Mouse (Mus musculus): Measurements from ENCODE around the gene Chrm3. TPM values are rescaled to one million over a fixed set of nuclear protein-coding genes. Genes with fewer than 3 reads are reported as not detected.

The Chrm3 gene
- polyA plus RNA-seq, 1 experiment from 2014 or later, result 0.68 TPM

GRCm38 (mm10) chr13:10251499-10252179 is 109.0 kb downstream of the Chrm3 start:
- no peaks in the 10 kb centered on the region for H3K27me3 ChIP-seq (replicated peaks; ENCODE audit: control insufficient read depth, insufficient read depth, low read length)
- H3K9me3 ChIP-seq (ENCODE audit: control insufficient read depth, low read length), result no peaks in the 10 kb centered on the region
- no peak overlapping the region for H3K4me3 ChIP-seq (ENCODE audit: low read depth, low read length)
- 59% methylated on average over 5 of the region's 5 CpGs for WGBS
- H3K36me3 ChIP-seq (ENCODE audit: control insufficient read depth, insufficient read depth, low read length), result no peaks in the 10 kb centered on the region
- ATAC-seq (ENCODE audit: low read depth) (no peak), DNase-seq (ENCODE audit: low spot score) (peak; percentile 33)
- no peak overlapping the region for H3K9ac ChIP-seq (ENCODE audit: low read depth, low read length)
- no peak overlapping the region for H3K27ac ChIP-seq (replicated peaks; ENCODE audit: low read depth, low read length)
- no peaks in the 10 kb centered on the region for H3K4me1 ChIP-seq (ENCODE audit: control insufficient read depth, insufficient read depth, low read length)
- H3K4me2 ChIP-seq (ENCODE audit: low read depth, low read length), result no peak overlapping the region

DNA sequence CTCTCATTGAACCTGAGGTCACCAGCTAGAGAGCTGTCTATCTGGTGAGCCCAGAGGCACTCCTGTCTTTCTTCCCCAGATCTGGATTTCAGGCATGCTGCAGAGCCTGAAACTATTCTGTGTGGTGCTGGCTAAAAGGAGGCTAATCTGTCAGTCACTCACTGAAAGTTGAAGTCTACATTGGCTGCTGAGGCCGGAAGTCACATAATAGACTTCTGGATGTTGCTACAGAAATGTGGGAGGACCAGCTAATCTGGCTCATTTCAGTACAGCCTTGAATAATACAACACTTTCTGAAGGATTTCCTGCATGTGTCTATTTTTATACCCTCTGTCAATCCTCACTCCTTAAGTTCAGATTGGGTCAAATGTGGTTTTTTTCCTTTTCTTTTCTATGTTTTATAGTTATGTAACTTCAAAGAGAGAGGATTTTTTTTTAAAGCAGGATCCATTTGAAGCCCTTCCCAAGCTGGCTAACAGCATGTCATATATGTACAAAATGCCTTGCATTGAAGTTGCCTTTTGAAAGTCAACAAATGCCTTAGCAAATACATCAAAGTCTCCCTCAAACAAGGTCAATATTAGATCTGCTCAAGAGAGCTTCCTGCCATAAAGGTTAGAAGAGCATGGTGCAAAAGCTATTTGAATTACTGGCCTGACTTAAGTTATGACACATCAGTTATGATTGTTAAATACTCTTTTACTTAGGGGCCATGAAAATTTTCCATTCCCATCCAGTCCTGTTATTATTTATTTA is 116.2 kb downstream of the Chrm3 start:
- Histone ChIP-seq H3K4me1 (ENCODE audit: control insufficient read depth, insufficient read depth, low read length) (no peaks in the 10 kb centered on the region), H3K4me2 (ENCODE audit: low read depth, low read length) (no peak overlapping the region), H3K9me3 (ENCODE audit: control insufficient read depth, low read length) (no peaks in the 10 kb centered on the region), H3K27ac (replicated peaks; ENCODE audit: low read depth, low read length) (no peak overlapping the region), H3K36me3 (ENCODE audit: control insufficient read depth, insufficient read depth, low read length) (no peaks in the 10 kb centered on the region), H3K4me3 (ENCODE audit: low read depth, low read length) (no peak overlapping the region), H3K9ac (ENCODE audit: low read depth, low read length) (no peak overlapping the region), H3K27me3 (replicated peaks; ENCODE audit: control insufficient read depth, insufficient read depth, low read length) (no peaks in the 10 kb centered on the region)
- 63% methylated on average over 1 of the region's 1 CpGs for WGBS
- ATAC-seq (ENCODE audit: low read depth) (no peak), DNase-seq (ENCODE audit: low spot score) (peak; percentile 22)

GRCm38 (mm10) chr13:10240238-10240637 is 120.4 kb downstream of the Chrm3 start:
- DNase-seq (ENCODE audit: low spot score), result no peak
- 0 out of 2 replicates have a peak, but pooled peaks have one; percentile 17 for ATAC-seq (ENCODE audit: low read depth)
- Histone ChIP-seq H3K27me3 (replicated peaks; ENCODE audit: control insufficient read depth, insufficient read depth, low read length) (no peaks in the 10 kb centered on the region), H3K4me1 (ENCODE audit: control insufficient read depth, insufficient read depth, low read length) (no peaks in the 10 kb centered on the region), H3K27ac (replicated peaks; ENCODE audit: low read depth, low read length) (no peak overlapping the region), H3K36me3 (ENCODE audit: control insufficient read depth, insufficient read depth, low read length) (no peaks in the 10 kb centered on the region), H3K4me2 (ENCODE audit: low read depth, low read length) (no peak overlapping the region), H3K4me3 (ENCODE audit: low read depth, low read length) (no peak overlapping the region), H3K9me3 (ENCODE audit: control insufficient read depth, low read length) (no peaks in the 10 kb centered on the region), H3K9ac (ENCODE audit: low read depth, low read length) (no peak overlapping the region)
- 67% methylated on average over 3 of the region's 3 CpGs for WGBS

- Histone ChIP-seq H3K36me3 (ENCODE audit: control insufficient read depth, insufficient read depth, low read length) (no peaks in the 10 kb centered on the region), H3K4me2 (ENCODE audit: low read depth, low read length) (no peak overlapping the region), H3K4me1 (ENCODE audit: control insufficient read depth, insufficient read depth, low read length) (no peaks in the 10 kb centered on the region), H3K4me3 (ENCODE audit: low read depth, low read length) (no peak overlapping the region), H3K9me3 (ENCODE audit: control insufficient read depth, low read length) (no peaks in the 10 kb centered on the region), H3K9ac (ENCODE audit: low read depth, low read length) (no peak overlapping the region), H3K27me3 (replicated peaks; ENCODE audit: control insufficient read depth, insufficient read depth, low read length) (no peaks in the 10 kb centered on the region), H3K27ac (replicated peaks; ENCODE audit: low read depth, low read length) (no peak overlapping the region)
- 64% methylated on average over 4 of the region's 4 CpGs for WGBS
- DNase-seq (ENCODE audit: low spot score), result peak; percentile 57
- peak; percentile 70 for ATAC-seq (ENCODE audit: low read depth)
Observed at GRCm38 (mm10) chr13:10239825-10240224, 120.8 kb downstream of the Chrm3 start.

DNA sequence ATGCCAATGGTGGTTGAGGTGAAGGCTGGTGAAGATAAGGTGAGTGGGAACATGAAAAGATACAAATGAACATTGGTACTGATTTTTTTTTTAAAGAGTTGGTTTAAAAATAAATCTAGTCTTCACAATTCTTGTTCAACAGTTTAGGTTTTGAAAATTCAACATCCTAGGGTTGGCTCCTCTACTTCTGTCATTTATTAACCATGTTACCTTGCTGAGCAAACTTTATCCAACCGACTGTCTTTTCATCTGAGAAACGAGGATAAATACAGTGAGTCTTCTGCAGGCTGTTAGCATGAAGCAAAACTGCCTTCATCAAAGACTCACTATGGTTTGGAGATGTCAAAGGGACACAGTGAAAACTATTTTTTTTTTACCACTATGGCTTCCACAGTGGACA is 123.0 kb downstream of the Chrm3 start:
- DNase-seq (ENCODE audit: low spot score) (no peak), ATAC-seq (ENCODE audit: low read depth) (no peak)
- Histone ChIP-seq H3K4me2 (ENCODE audit: low read depth, low read length) (no peak overlapping the region), H3K9ac (ENCODE audit: low read depth, low read length) (no peak overlapping the region), H3K9me3 (ENCODE audit: control insufficient read depth, low read length) (no peaks in the 10 kb centered on the region), H3K4me3 (ENCODE audit: low read depth, low read length) (no peak overlapping the region), H3K36me3 (ENCODE audit: control insufficient read depth, insufficient read depth, low read length) (no peaks in the 10 kb centered on the region), H3K4me1 (ENCODE audit: control insufficient read depth, insufficient read depth, low read length) (no peaks in the 10 kb centered on the region), H3K27me3 (replicated peaks; ENCODE audit: control insufficient read depth, insufficient read depth, low read length) (no peaks in the 10 kb centered on the region), H3K27ac (replicated peaks; ENCODE audit: low read depth, low read length) (no peak overlapping the region)
- 73% methylated on average over 2 of the region's 2 CpGs for WGBS

- H3K27me3 ChIP-seq (replicated peaks; ENCODE audit: control insufficient read depth, insufficient read depth, low read length), result no peaks in the 10 kb centered on the region
- DNase-seq (ENCODE audit: low spot score) (no peak), ATAC-seq (ENCODE audit: low read depth) (no peak)
- no peak overlapping the region for H3K27ac ChIP-seq (replicated peaks; ENCODE audit: low read depth, low read length)
- H3K9me3 ChIP-seq (ENCODE audit: control insufficient read depth, low read length), result no peaks in the 10 kb centered on the region
- no peaks in the 10 kb centered on the region for H3K36me3 ChIP-seq (ENCODE audit: control insufficient read depth, insufficient read depth, low read length)
- no peak overlapping the region for H3K4me2 ChIP-seq (ENCODE audit: low read depth, low read length)
- H3K4me3 ChIP-seq (ENCODE audit: low read depth, low read length), result no peak overlapping the region
- WGBS, result 87% methylated on average over 4 of the region's 4 CpGs
- H3K4me1 ChIP-seq (ENCODE audit: control insufficient read depth, insufficient read depth, low read length), result no peaks in the 10 kb centered on the region
- H3K9ac ChIP-seq (ENCODE audit: low read depth, low read length), result no peak overlapping the region
Observed at GRCm38 (mm10) chr13:10236279-10236678, 124.4 kb downstream of the Chrm3 start.

DNA sequence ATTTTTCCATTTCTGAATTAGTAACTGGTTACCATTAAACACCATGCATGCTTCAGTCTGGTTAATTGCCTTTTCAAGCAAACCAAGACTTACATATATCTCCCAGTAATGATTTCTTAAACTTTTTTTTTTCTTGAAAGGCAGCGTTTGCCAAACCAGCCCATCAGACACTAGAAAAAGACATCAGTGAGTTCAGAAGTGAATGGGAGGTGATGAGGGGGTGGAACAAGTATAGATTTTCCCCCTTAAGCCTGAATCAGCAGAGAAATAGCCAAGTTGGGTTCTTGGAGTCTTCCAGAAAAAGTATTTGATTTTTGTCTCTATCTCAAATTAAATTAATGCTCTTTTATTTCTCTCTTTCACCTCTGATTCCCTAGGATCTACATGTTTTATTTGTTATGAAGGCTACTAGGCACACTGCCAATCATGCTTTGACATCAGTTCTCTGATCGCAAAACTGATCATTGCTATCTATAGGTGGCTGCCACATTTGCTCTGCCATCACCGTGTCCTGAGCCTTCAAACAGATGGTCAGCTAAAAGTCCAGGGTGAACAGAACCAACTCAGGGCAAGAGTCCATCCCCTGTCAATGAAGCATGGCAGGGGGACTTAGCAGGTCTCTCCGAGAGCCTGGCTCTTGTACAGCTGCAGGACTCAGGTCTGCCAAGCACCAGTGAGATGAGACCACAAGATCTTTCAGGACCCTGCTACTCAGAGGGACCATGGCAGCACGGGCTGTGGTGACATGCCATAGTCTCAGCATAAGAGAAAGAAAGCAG is 125.1 kb downstream of the Chrm3 start:
- no peak overlapping the region for H3K9ac ChIP-seq (ENCODE audit: low read depth, low read length)
- H3K4me2 ChIP-seq (ENCODE audit: low read depth, low read length), result no peak overlapping the region
- no peaks in the 10 kb centered on the region for H3K9me3 ChIP-seq (ENCODE audit: control insufficient read depth, low read length)
- H3K4me3 ChIP-seq (ENCODE audit: low read depth, low read length), result no peak overlapping the region
- no peaks in the 10 kb centered on the region for H3K4me1 ChIP-seq (ENCODE audit: control insufficient read depth, insufficient read depth, low read length)
- DNase-seq (ENCODE audit: low spot score) (no peak), ATAC-seq (ENCODE audit: low read depth) (no peak)
- no peak overlapping the region for H3K27ac ChIP-seq (replicated peaks; ENCODE audit: low read depth, low read length)
- H3K27me3 ChIP-seq (replicated peaks; ENCODE audit: control insufficient read depth, insufficient read depth, low read length), result no peaks in the 10 kb centered on the region
- H3K36me3 ChIP-seq (ENCODE audit: control insufficient read depth, insufficient read depth, low read length), result no peaks in the 10 kb centered on the region
- WGBS, result 81% methylated on average over 5 of the region's 5 CpGs

DNA sequence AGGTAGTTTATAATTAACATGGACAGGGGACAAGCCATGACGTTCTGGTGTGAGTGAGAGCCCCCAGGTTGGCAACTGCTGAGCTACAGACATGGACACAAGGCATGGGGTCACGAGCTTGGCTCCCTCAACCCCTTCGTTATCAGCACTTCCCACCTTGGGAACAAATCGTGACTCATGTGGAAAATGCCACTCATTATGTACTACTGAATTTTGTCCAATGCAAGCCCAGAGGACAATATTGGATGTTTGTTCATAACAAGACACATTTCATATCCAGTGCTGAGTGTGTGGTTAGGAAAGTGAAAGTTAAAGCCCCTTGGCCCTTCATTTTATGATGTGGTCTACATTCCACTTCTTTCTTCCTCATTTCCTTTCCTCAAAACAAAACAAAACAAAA is 140.2 kb downstream of the Chrm3 start:
- H3K27me3 ChIP-seq (replicated peaks; ENCODE audit: control insufficient read depth, insufficient read depth, low read length), result no peaks in the 10 kb centered on the region
- DNase-seq (ENCODE audit: low spot score) (no peak), ATAC-seq (ENCODE audit: low read depth) (no peak)
- no peak overlapping the region for H3K4me3 ChIP-seq (ENCODE audit: low read depth, low read length)
- no peaks in the 10 kb centered on the region for H3K9me3 ChIP-seq (ENCODE audit: control insufficient read depth, low read length)
- no peak overlapping the region for H3K9ac ChIP-seq (ENCODE audit: low read depth, low read length)
- WGBS, result 77% methylated on average over 4 of the region's 4 CpGs
- no peak overlapping the region for H3K27ac ChIP-seq (replicated peaks; ENCODE audit: low read depth, low read length)
- no peak overlapping the region for H3K4me2 ChIP-seq (ENCODE audit: low read depth, low read length)
- H3K36me3 ChIP-seq (ENCODE audit: control insufficient read depth, insufficient read depth, low read length), result no peaks in the 10 kb centered on the region
- H3K4me1 ChIP-seq (ENCODE audit: control insufficient read depth, insufficient read depth, low read length), result no peaks in the 10 kb centered on the region
